Mouse (Mus musculus): ENCODE results near the gene Gstm5.
A peak's percentile ranks its signal among the peaks of the same experiment; 100 is the strongest.

The Gstm5 gene

DNA sequence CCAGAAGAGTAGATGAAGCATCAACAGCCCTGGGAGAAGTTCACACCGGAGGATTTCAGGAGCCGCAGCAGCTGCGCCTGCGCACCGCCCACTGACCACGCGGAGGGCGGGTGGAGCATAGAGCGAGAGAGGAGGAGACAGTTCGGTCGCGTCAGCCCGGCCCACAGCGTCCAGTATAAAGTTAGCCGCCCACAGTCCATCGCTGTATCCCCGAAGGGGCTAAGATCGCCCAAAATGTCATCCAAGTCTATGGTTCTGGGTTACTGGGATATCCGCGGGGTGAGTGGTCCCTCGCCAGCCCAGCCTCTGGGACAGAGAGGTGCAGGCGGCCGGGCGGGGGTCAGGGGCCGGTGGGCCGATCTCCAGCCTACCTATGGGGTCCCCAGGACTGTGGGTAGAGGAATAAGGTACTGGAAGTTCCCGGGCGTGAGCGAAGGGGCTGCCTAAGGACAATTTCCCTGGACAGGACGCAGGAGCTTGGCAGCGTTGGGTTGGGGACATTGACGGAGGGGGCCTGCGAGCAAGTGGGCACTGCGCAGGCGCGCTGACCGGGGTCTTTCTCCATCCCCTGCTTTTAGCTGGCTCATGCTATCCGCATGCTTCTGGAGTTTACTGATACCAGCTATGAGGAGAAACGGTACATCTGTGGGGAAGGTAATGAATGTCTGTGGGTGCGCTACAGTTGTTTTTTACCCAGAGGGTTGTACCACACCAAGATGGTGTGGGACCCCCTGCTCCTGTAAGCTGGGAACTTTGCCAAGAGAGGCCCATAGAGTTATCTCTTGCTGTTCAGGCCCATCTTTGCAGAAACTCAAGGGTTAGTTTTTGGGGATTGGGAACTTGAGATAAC is at the start of gene Gstm5:
TSS of gene Gstm5 (plus strand) at position 102 of the 850 bp plus-strand sequence.
- DNase-seq = peak; percentile 91

DNA sequence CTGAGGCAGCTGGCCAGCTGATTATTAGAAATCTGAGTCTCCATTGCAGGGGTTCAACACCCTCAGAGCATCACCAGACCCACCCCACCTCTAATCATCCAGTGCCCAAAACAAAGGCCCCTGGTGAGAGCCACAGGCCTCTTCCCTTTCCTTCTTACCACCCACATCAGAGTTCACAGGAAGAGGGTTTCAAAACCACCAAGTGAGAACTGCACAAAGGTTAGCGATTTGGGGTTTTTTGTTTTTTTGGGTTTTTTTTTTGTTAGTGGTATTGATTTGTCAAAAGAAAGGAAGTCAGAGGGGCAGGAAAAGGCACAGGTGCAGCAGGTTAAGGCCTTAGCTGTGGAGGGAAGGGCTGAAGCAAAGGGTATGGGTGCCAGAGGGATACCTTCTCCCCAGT is 49.4 kb upstream of the Gstm5 start:
- DNase-seq = no peak

DNA sequence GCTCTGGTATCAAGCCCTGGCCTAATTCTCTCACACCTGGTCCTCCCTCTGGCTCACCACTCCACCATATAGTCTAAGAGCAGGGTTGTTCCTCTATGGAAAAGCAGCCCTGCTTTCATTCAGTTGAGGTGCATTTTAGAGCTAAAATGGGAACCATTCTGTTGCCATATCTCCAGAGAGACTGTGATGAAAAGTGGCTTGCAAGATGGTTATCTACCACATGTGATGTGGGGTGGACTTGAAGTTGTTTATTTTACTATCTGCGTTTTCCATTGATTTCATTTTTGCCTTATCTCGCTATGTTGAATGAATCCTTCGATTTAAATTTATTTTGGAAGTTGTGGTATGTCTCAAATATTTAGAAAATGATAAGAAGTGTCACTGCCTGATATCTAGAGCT is 48.8 kb upstream of the Gstm5 start:
- no peak for DNase-seq

DNA sequence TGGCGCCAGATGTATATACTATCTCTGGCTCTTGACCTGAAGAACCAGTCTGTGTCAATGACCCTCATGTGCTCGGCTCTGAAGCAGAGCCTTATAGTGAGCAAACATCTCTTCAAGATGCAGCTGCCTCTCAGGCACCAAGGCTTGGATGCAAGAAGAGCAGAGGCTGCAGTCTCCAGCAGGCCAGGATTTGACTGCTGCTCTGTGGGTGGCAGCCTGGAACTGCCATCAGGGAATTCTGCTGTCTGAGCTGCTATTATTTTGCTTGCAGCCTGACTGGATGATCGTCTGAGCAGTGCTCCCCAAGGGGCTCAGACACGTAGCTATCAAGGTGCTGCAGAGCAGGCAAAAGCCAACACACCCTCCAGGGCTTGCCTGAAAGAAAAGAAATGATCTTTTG is 47.5 kb upstream of the Gstm5 start:
- DNase-seq = no peak

DNA sequence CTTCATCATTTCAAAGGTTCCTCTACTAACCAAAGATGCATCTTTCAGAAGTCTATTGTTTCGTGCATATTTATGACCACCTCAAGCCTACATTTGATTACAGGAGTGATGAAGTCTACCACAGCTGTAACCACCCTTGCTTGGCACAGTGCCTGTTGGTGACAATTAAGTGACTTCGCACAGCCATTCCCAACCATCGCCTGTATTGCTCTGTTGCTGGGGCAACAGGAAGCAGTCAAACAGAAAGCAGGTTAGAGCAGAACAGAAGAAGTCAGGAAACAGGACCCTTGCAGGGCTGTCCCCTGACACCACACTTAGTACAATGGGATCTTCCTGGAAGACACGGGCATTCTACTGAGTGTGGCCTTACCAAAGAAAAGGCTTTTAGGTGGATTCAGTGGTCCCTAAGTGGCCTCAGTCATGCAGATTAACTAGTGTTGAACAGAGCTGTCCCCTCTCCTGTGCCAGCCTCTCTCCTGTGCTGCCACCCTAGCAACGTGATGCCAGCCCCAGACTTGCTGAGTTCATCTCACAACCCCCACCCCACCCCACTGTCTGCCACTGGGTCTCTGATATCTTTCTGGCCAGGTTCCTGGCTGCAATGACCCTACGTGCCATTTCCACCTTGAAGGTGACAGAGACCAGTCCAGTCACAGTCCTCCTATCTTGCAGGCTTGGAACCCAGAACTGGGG is 46.5 kb upstream of the Gstm5 start:
- DNase-seq = no peak

DNA sequence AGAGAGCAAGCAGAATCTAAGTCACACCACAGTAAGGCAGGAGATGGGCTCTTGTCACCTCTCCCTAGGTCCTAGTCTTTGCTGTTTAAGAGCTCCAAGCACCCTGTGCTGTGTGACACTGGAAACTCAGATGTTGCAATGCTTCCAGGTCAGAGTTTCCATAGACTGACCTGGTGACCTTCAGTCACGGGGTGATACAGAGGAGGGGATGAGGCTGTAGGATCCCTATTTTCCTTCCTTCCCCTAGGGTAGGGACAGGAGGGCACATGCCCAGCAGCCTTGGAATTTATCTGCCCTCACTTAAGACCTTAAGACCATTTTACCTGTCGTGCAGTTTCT is 46.0 kb upstream of the Gstm5 start:
- no peak for DNase-seq

DNA sequence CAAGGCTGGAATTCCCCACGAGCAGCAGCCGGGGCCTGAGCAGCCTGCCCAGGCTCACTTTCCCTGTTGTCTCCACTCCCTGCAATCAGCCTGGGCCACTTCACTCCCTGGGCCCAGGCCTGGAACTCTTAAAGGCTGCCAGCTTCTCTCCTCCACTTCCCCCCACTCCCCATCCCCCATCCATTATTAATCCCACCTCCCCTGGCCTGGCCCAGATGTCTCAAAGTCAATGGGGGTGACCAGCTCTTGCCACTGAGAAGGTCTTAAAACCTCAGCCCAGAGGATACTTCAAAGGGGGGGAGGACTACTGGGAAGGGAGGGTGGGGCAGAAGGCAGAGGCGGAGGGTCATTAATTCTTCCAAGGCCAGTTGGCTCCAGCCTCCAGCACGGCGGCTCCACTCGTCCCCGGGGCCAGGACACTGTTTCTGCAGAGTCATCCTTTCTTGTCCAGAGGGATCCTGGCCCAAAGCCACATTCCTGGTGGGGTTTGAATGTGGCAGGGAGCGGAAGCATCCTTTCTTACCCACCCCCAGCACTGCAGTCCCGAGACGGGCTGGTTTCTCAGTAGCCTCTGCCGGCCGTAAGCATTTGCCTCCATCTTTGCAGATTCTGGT is 45.1 kb upstream of the Gstm5 start:
- DNase-seq = peak; percentile 92

DNA sequence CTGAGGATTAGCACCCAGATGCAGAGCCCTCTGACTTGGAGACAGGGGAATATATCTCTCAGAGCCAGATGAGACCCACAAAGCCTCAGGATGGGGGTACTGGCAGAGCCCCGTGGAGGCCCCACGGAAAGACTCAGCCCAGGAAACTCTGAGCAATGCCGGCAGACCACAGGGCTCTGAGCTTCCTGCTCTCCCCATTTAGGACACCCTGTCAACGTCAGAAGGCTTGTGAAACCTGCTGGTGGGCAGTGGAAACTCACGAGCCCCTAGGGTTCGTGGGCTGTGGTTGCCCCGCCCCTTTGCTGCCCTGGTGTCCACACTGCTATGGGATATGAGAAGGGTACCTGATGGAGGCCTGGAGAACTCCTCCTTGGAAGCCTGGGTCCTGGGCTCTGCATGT is 42.8 kb upstream of the Gstm5 start:
- DNase-seq = no peak

DNA sequence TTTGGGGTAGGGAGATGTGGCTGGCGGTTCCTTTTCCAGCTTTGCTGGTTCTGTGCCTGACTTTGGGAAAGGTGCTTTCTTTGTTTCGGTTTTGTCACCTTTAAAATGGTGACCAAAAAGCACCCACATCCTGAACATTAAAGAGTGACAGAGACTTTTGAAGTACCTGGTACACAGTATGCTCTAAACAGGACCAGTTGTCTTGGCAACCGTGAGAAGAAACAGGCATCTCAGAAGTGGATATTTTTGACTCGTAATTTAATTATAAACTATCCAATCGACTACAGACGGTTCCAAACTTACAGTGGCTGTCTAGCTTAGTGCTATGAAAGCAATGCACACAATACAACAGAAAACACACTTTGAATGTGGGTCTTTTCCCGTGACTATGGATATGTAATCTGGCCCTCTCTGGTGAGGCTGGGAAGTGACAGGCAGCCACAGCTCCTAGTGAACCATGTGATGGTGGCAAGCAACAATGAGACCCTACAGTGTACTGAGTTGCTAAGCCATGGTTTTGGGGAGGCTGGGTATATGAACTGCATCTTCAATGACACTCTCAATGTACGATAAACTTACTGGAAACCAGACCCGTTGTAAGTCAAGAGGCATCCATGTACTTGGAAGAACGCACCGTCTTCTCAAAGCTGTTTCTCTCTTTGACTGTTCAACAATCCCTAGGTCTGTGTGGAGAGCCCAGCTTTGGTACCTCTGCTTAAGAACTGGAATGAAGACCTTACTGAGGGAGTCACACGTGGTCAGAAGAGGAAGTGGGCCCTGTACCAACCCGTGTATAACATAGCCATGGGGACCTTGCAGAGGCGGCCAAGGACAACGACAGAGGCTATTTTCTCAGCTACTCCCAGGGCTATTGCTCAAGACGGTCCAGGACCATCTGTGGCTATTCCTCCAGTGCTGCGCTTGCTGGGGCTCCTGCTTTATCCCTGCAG is 42.1 kb upstream of the Gstm5 start:
- DNase-seq = no peak

DNA sequence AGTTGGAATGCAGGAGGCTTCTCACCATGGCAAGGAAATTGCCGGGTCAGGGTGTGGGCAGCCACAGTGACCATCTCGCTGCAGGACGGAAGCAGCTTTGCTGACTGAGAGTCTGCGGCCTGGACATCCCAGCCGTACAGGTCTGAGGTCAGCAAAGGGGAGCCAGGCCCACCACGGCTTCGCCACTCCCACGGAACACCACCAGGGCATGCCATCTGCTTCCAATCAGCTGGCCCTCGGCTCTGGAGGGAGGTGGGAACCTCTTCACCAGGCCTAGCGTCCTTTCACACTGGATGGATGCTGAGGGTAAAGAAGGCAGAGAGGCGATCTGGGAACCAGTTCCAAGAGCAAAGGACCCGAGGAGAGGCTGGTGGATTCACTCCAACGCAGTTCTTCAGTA is 40.3 kb upstream of the Gstm5 start:
- no peak for DNase-seq

DNA sequence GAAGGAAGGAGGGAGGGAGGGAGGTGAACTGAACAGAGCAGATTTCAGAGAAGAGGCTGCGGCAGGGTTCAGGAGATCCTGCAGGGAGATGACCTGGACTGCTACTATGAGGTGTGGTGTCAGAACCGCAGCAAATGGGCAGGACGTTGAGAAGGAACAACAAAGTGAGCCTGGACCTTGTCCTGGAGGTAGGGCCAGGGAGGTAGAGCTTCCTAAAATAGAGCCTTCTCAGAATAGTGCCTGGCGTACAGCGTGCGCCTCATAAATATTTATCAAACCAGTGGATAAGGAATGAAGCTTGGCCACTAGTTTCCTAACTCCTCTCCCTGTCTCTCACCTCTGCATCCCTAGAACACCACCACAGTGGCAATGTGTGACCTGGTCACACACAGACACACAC is 38.0 kb upstream of the Gstm5 start:
- no peak for DNase-seq

DNA sequence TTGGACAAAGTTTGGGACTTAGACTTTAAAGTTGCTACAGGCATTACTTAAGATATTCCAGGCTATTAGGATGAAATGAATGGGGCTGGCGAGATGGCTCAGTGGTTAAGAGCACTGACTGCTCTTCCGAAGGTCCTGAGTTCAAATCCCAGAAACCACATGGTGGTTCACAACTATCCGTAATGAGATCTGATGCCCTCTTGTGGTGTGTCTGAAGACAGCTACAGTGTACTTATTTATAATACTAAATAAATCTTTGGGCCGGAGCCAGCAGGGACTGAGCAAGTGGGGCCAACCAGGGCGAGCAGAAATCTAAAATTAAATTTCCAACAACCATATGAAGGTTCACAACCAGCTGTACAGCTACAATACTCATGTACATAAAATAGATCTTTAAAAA is 34.1 kb upstream of the Gstm5 start:
- peak; percentile 22 for DNase-seq

DNA sequence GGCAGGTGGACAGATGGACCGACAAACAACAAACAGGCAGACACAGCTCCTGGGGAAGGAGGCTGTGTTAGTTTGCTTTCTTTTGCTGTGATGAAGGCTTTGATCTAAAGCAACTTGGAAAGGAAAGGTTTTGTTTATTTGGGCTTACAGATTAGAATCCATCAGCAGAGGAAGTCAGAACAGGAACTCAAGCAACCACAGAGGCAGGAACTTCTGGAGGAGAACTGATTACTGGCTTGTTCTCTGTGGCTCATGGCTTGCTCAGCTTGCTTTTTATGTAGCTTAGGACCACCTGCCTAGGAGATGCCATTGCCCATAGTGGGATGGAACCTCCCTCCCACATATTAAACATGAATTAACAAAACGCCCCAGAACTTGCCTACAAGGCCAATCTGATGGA is 33.1 kb upstream of the Gstm5 start:
- DNase-seq = no peak

DNA sequence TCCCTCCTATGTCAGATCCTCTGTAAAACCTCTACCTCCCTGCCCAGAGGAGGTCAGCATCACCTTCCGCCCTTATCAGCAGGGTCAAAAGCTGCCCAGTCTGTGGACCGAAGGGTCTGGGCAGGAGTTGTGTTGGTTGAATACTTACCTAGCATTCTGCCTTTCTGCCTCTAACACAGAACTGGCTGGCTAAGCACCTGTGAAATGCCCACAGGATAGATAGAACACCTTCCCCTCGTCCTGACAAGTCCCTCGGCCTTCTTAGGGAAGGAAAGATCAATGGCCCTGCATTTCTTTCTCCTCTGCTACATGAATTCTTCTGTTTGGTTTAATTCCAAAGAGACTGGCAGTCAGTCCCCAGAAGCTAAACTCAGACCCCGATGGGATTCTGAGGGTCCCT is 32.1 kb upstream of the Gstm5 start:
- no peak for DNase-seq

DNA sequence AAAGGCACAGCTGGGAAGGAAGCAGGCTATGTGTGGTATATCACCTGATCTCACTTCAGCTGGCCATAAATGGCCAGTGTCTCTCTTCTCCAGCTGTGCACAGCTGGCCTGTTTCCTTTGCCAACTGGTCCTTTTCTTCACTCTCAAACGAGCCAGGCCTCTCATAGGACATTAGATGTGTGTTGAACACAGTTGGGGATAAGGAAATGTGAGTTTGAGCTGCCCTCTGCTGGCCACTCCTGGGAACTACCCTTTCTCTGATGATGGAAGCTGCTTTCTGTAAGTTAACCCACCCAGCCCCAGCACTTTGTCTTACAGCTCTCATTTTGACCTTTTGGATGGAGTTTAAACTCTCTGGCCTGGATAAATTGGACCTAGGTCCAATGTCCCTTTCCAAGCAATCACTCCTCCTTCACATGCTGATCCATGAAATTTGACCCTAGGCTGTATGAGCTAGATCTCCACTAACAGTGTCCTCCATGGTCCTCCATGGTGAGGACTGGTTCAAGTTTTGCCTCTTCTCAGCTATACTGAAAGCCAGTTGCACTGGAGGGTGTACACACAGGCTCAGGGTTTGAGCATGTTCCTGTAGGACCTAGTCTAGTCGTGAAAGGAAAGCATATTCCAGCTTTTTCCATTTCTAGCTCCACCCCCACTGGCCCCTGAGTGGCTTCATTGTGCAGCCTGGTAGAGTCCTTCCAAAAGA is 31.6 kb upstream of the Gstm5 start:
- peak; percentile 94 for DNase-seq

DNA sequence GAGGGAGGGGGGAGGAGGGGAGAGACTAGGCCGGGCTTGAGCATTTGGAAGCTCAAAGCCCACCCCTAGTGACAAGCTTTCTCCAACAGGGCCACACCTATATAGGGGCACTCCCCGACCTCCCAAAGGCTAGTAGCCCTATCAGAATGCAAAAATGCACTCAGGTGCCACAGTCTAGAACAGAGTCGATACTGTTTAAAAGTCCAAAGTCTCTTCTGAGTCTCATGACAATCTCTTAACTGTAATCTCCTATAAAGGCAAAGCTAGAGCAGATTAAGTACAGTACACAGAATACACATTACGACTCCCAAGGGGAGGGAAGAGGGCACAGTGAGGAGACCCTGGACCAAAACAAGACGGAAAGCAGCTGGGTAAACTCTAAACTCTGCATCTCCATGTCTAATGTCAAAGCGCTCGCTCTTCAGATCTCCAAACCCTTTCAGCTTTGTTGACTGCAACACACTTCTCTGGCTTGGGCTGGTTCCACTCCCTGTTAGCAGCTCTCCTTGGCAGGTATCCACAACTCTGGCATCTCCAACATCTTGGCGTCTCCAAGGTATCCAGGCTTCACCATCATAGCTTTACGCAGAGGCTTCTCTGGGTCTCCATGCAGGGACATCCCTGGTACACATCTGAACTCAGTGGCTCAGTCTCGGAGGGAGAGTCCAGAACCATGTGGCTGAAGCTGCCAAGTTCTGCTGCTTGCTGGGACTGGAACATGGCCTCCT is 30.1 kb upstream of the Gstm5 start:
- DNase-seq = no peak

DNA sequence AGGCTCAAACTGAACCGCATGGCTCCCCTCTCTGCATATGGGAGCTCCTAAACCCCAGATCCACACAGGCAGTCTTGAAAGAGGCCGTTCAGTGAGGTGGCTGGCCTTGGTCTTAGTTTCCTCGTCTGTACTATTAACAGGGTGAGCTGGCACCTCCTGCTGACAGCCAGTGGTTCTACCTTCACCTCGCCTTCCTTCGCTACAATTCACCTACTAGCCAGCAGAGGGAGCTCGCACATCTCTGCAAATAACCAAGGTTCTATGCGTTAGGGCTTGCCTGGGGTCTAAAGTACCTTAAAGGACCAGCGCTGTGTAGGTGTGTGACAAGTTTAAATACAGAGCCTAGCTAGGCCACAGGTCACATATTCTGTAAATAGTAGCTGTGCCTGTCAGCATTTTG is 28.5 kb upstream of the Gstm5 start:
- peak; percentile 90 for DNase-seq

DNA sequence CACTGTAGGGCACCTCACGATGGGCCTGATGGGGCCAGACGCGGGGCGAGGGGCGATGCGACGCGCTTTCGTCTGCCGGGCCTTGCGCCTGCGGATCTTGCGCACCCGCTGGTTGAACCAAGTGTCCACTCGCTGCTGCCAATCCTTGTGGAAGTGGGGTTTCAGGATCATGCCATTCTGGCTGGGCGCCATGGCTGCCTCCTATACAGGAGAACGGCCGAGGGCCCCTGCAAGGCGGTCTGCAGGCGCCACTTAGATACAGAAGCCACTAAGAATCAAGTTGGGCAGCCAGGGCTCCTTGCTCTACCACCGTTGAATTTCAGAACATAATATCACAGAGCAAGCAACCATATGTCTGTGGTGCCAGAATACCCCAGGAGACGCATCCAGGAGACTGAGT is 27.2 kb upstream of the Gstm5 start:
- no peak for DNase-seq

DNA sequence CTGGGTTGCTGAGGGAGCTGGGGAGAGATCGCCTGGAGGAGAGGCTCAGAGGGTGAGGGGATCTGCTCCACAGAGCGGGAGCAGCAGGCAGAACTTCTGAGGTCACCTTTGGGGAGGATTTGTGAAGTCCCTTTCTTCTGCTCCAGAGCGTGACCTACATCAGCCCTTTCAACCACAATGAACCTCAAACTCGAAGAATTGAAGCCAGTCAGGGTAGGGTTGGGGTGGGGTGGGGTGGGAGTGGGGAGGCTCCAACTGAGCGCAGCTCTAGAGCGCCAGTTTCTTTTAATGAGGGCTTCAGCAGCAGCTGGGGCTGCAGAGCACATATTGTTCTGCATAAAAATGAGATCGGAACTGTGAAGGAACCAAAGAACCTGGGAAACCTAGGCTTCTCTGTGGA is 26.5 kb upstream of the Gstm5 start:
- DNase-seq = no peak

DNA sequence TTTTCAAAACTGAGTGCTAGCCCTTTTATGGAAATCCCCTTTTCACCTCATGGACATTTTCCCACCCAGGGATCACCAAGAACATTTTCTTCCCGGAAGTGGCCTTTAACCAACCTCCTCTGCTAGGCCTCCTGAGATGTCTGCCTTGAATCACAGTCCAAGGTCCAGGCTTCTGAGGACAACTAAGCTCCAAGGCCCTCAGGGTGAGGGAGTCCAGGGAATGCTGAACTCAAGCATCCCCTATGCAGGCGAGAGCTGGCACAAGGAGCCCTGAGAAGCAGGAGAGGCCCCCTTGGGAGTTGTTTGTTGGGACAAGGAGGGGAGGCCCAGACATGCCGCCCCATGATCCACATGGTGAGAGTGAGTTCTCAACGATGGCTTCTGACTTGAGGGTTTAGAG is 25.7 kb upstream of the Gstm5 start:
- DNase-seq = no peak

DNA sequence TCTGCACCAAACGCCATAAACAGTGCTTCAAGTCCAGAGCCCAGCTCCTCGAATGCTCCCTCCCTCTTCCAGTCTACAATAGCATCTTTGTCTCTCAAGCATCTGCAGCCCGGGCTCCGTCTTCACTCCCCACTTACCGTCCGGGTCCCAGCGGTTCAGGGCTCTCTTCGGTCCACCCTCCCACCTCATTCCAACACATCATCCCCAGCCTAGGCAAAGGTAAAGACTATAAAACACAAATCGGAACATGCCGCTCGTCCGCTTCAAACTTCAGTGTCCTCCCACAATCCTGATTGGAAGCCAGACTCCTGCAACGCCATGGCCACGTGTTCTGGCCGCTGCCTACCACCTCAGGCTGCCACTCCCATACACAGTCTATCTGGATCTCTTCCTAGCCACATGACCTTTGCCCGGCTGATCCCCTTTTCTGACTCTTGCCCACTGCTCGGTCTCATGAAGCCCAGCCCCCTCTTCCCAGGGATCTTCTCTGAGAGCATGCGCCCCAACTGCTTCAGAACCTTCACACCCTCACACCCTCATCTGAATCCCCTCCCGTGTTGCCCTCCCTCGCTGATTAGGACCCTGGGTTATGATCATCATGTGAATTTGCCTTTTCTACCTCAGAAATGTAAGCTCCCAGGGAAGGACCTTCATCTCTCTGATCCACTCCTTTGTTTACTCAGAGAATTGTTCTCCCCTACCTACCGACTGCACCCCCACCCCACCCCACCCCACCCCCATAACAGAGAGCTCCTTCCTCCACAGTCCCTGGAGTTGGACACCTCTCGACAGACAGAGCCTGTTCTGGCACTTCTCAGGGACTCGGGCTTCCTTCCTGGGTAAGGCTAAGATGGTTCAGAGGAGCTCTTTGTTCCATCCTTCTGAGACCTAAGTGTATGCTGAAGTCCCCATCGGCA is 22.0 kb upstream of the Gstm5 start:
- no peak for DNase-seq
